Mouse (Mus musculus) erythroblast, adult 5-6 weeks (primary cell): ENCODE results near the gene 0610030E20Rik. TPM values are rescaled to one million over a fixed set of nuclear protein-coding genes. Genes with fewer than 3 reads are reported as not detected.

Source experiments
- ATAC-seq: replicated peaks from 2 replicates; pipeline ENCODE4 v1.8.0; 2016; ENCODE audit warnings: moderate number of reproducible peaks, mild to moderate bottlenecking, moderate TSS enrichment, inconsistent platforms; ENCODE audit not compliant: poor library complexity, low FRiP score, severe bottlenecking
- total RNA-seq, 2 experiments: library from RNA; stranded (forward) in 1 of 2; stranded (reverse) in 1 of 2; fragments of 150-400 nt in 1 of 2; fragments of 200-764, 138-1000 nt in 1 of 2; gene quantifications; 2 replicates each; pipeline versions ENCODE4 v1.2.3 to v1.2.4; 2015 to 2017; ENCODE audit warnings: low replicate concordance in 2 of 2

Gene 0610030E20Rik
- total RNA-seq, 2 experiments from 2014 or later: 11.5 to 15.0 TPM

DNA sequence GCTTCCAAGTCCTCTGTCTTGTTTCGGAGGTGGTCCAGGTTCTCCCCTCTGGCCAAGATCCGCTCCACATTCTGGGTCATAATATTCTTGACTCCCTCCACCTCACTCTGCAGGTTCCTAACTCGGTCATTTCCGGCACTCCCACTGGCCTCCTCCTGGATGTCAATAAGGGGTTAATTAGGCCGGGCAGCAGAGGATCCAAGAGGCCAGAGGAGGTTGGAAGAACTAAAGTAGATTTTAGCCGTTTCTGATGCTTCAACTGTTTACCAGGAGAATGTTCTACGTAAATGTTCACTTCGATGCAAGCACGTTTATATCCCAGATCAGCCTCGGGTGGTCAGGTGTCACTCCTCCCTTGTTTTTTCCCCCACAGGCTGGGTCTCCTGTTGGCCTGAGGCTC is 41.1 kb downstream of the 0610030E20Rik start:
- ATAC-seq: no peak

- ATAC-seq: no peak
Observed at GRCm38 (mm10) chr6:72388791-72389329, 41.7 kb downstream of the 0610030E20Rik start.

GRCm38 (mm10) chr6:72389471-72389940 is 42.4 kb downstream of the 0610030E20Rik start:
- peak; percentile 80 for ATAC-seq

- peak; percentile 63 for ATAC-seq
Observed at GRCm38 (mm10) chr6:72389941-72390771, 43.0 kb downstream of the 0610030E20Rik start, which contains the start of gene Vamp8. Gene Vamp8 (minus strand): TSS chr6:72390703.

DNA sequence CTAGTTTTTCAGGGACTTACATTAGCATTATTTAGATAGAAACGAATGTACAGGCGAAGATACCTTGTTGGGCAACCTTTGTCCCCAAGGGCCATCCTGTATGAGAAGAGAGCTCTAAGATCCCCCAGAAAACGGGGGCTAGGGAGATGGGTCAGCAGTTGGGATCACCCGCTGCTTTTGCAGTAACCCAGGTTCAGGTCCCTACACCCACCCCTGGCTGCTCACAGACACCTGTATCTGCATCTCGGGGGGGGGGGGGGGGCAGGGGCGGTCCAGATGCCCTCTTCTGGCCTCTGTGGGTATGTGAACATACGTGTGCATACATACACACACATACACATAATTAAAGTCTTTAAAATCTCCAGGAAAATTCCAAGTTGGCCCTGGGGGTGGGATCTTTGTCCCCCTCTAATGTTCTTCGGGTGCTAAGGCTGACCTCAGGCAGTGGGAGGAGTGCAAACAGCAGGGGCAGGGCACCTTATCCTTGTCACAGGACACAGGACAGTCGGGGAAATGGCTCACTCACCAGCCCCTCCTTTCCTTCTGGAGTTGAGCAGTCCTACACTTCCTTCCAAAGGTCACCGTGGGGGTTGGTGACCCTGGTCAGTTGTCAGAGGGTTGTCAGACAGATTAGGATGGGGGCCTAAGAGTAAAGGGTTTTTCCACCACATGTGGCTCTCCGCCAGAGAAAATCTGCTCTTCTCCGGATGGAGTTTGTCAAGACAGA is 43.8 kb downstream of the 0610030E20Rik start:
- ATAC-seq: peak; percentile 61

GRCm38 (mm10) chr6:72392341-72392740 is 45.2 kb downstream of the 0610030E20Rik start:
- ATAC-seq: no peak

- ATAC-seq: no peak
Observed at GRCm38 (mm10) chr6:72396837-72397251, 49.7 kb downstream of the 0610030E20Rik start.

- ATAC-seq: no peak
Observed at GRCm38 (mm10) chr6:72399967-72400366, 52.9 kb downstream of the 0610030E20Rik start.

DNA sequence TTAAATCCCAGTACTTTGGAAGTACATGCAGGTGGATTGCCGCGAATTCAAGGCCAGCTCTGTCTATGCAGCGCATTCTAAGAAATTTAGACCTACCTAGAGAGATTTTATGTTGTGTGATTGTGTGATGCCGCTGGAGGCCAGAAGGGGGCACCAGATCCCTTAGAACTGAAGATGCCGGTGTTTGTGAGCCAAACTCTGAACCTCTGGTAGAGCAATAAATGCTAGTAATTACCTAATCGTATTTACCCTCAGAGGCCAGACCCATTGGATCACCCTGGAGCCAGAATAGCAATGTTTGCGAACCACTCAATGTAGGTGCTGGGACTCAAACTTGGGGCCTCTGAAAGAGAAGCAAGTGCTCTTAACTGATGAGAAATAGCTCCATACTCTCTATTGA is 54.8 kb downstream of the 0610030E20Rik start:
- ATAC-seq: peak; percentile 88

Other genes with a start within 250 kb of the 0610030E20Rik start
- gene St3gal5, start 249.7 kb upstream of the 0610030E20Rik start, total RNA-seq (2015; ENCODE audit: low replicate concordance): 679 and 733 TPM in 2 replicates
- 965 and 998 TPM in 2 replicates for gene St3gal5, start 249.7 kb upstream of the 0610030E20Rik start, total RNA-seq (2017; ENCODE audit: low replicate concordance)
- not detected in 2 replicates for gene Atoh8, start 111.7 kb upstream of the 0610030E20Rik start, total RNA-seq (2015; ENCODE audit: low replicate concordance)
- not detected in 2 replicates for gene Atoh8, start 111.7 kb upstream of the 0610030E20Rik start, total RNA-seq (2017; ENCODE audit: low replicate concordance)
- not detected in 2 replicates for gene Sftpb, start 42.7 kb upstream of the 0610030E20Rik start, total RNA-seq (2015; ENCODE audit: low replicate concordance)
- gene Sftpb, start 42.7 kb upstream of the 0610030E20Rik start, total RNA-seq (2017; ENCODE audit: low replicate concordance): 1.6 TPM in 1 of 2 replicates, not detected in the other
- gene Usp39, start 2.1 kb upstream of the 0610030E20Rik start, total RNA-seq (2015; ENCODE audit: low replicate concordance): 25.4 and 28.0 TPM in 2 replicates
- 27.8 and 34.2 TPM in 2 replicates for gene Usp39, start 2.1 kb upstream of the 0610030E20Rik start, total RNA-seq (2017; ENCODE audit: low replicate concordance)
- 1.5 TPM in 1 of 2 replicates, not detected in the other for gene Tmem150a, start 8.1 kb downstream of the 0610030E20Rik start, total RNA-seq (2015; ENCODE audit: low replicate concordance)
- 1.4 TPM in 1 of 2 replicates, not detected in the other for gene Tmem150a, start 8.1 kb downstream of the 0610030E20Rik start, total RNA-seq (2017; ENCODE audit: low replicate concordance)
- gene Rnf181, start 19.6 kb downstream of the 0610030E20Rik start, total RNA-seq (2015; ENCODE audit: low replicate concordance): 37.1 and 51.6 TPM in 2 replicates
- gene Rnf181, start 19.6 kb downstream of the 0610030E20Rik start, total RNA-seq (2017; ENCODE audit: low replicate concordance): 44.0 and 47.3 TPM in 2 replicates
- 55.7 and 57.1 TPM in 2 replicates for gene Vamp5, start 33.2 kb downstream of the 0610030E20Rik start, total RNA-seq (2015; ENCODE audit: low replicate concordance)
- 9.5 and 21.2 TPM in 2 replicates for gene Vamp5, start 33.2 kb downstream of the 0610030E20Rik start, total RNA-seq (2017; ENCODE audit: low replicate concordance)
- gene Vamp8, start 43.4 kb downstream of the 0610030E20Rik start, total RNA-seq (2015; ENCODE audit: low replicate concordance): 68.5 and 70.1 TPM in 2 replicates
- 91.4 and 102 TPM in 2 replicates for gene Vamp8, start 43.4 kb downstream of the 0610030E20Rik start, total RNA-seq (2017; ENCODE audit: low replicate concordance)
- 1.3 and 5.0 TPM in 2 replicates for gene Ggcx, start 67.0 kb downstream of the 0610030E20Rik start, total RNA-seq (2015; ENCODE audit: low replicate concordance)
- 0.85 and 2.1 TPM in 2 replicates for gene Ggcx, start 67.0 kb downstream of the 0610030E20Rik start, total RNA-seq (2017; ENCODE audit: low replicate concordance)
- 77.8 and 93.8 TPM in 2 replicates for gene Mat2a, start 92.2 kb downstream of the 0610030E20Rik start, total RNA-seq (2015; ENCODE audit: low replicate concordance)
- 44.9 and 67.3 TPM in 2 replicates for gene Mat2a, start 92.2 kb downstream of the 0610030E20Rik start, total RNA-seq (2017; ENCODE audit: low replicate concordance)
- not detected in 2 replicates for gene Sh2d6, start 174.4 kb downstream of the 0610030E20Rik start, total RNA-seq (2015; ENCODE audit: low replicate concordance)
- not detected in 2 replicates for gene Sh2d6, start 174.4 kb downstream of the 0610030E20Rik start, total RNA-seq (2017; ENCODE audit: low replicate concordance)
- 10.2 and 21.1 TPM in 2 replicates for gene Capg, start 197.1 kb downstream of the 0610030E20Rik start, total RNA-seq (2015; ENCODE audit: low replicate concordance)
- gene Capg, start 197.1 kb downstream of the 0610030E20Rik start, total RNA-seq (2017; ENCODE audit: low replicate concordance): 22.2 and 29.0 TPM in 2 replicates